Mouse (Mus musculus) ZHBTc4 (cell line): ENCODE results near the gene Smad3.

Experiments used
- DNase-seq: peaks from one replicate; pipeline ENCODE4 v3.0.0-alpha.2; 2011; ENCODE audit warnings: low read depth, low spot score

The Smad3 gene

GRCm38 (mm10) chr9:63745821-63746632, 11.8 kb downstream of the Smad3 start:
- no peak for DNase-seq

GRCm38 (mm10) chr9:63744595-63744994, 13.2 kb downstream of the Smad3 start:
- no peak for DNase-seq

- DNase-seq: no peak
Observed at GRCm38 (mm10) chr9:63743775-63744174, 14.0 kb downstream of the Smad3 start.

GRCm38 (mm10) chr9:63742887-63743660, 14.7 kb downstream of the Smad3 start:
- peak; percentile 49 for DNase-seq

GRCm38 (mm10) chr9:63742318-63742717, 15.5 kb downstream of the Smad3 start:
- no peak for DNase-seq

- peak; percentile 94 for DNase-seq
Observed at GRCm38 (mm10) chr9:63741792-63742191, 16.0 kb downstream of the Smad3 start.

GRCm38 (mm10) chr9:63740320-63740841, 17.4 kb downstream of the Smad3 start:
- DNase-seq: no peak

GRCm38 (mm10) chr9:63738830-63739229, 19.0 kb downstream of the Smad3 start:
- no peak for DNase-seq

- no peak for DNase-seq
Observed at GRCm38 (mm10) chr9:63738086-63738701, 19.6 kb downstream of the Smad3 start.

GRCm38 (mm10) chr9:63737426-63737931, 20.3 kb downstream of the Smad3 start:
- peak; percentile 42 for DNase-seq

GRCm38 (mm10) chr9:63734261-63734660, 23.5 kb downstream of the Smad3 start:
- DNase-seq: no peak

- no peak for DNase-seq
Observed at GRCm38 (mm10) chr9:63732700-63733099, 25.1 kb downstream of the Smad3 start.

- DNase-seq: no peak
Observed at GRCm38 (mm10) chr9:63731114-63731828, 26.5 kb downstream of the Smad3 start.

- DNase-seq: no peak
Observed at GRCm38 (mm10) chr9:63728969-63729368, 28.8 kb downstream of the Smad3 start.

- DNase-seq: no peak
Observed at GRCm38 (mm10) chr9:63727070-63727469, 30.7 kb downstream of the Smad3 start.

- DNase-seq: no peak
Observed at GRCm38 (mm10) chr9:63726088-63727010, 31.4 kb downstream of the Smad3 start.

GRCm38 (mm10) chr9:63724750-63725149, 33.0 kb downstream of the Smad3 start:
- DNase-seq: no peak

- DNase-seq: no peak
Observed at GRCm38 (mm10) chr9:63722918-63723317, 34.9 kb downstream of the Smad3 start.

GRCm38 (mm10) chr9:63722350-63722749, 35.4 kb downstream of the Smad3 start:
- DNase-seq: no peak
